Mouse (Mus musculus): ENCODE measurements around the gene Vwa7.

The Vwa7 gene

DNA sequence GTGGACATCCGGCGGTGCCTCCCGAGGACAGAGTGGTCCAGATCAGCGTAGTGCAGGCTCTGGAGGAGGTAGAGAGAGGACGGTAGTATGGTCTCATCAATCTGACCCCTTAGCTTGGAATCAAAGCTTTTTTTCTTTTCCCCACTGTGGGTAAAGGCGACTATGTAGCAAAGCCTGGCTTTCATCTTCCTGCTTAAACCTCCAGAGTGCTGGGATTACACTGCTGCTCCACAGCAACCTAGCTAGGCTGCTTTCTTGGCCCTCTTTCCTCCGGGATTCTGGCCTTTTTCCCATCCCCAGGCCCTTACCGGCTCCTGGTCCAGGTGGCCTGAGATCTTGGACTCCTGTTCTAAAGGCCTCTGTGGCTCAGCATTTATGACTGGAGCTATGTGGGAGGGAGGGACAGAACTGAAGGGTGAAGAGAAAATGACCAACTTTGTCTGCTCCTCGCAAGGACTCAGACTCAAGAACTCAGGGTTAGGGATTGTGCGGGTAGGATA is 48.0 kb downstream of the Vwa7 start:
- DNase-seq (ENCODE audit: low spot score), result no peak

DNA sequence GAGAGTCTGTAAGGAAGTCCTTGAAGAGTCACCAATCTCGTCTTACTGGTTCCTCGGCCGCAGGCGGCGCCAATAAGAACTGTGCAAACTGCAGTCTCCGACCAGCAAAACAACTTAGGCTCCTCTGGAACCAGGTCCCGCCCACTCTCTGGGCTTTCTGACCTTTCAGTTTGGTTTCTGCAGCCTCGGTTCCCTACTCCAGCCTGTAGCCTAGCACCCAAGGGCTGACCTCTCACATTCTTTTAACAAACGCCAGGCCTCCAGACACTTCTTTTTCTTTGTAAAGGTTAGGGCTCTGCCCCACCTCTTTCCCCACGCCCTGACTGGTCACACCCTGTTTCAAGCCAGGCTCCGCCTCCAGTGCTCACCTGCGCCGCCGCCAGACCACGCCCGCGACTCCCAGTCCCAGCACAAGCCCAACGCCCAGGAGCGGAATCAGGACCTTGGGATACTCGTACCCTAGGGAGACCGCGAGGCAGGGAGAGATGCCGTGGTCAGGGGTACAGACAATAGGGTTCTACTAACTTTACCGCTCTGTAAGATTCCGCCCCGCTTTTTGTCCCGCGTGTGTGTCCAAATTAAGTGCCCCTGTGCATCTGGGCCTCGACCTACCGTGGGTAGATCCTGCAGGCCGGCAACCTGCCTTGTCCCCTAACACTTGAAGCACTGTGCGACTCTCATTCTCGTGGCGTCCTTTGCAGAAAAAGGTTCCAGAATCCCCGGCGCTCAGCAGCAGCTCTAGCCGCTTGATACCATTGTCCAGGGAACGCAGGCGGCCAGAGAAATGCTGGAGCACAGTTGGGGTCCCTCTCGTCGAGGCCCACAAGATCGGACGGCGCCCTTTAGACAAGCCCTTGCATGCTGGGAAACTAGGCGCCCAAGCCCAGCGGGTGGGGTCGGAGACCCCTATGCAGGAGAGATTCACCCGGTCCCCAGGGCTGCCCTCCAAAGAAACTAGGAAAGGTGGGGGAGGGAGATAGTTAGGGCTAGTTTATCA is 48.9 kb downstream of the Vwa7 start, which contains the start of gene Ly6g6c:
TSS of gene Ly6g6c (plus strand) at position 438 of the 997 bp plus-strand sequence.
- DNase-seq (ENCODE audit: low spot score), result no peak

DNA sequence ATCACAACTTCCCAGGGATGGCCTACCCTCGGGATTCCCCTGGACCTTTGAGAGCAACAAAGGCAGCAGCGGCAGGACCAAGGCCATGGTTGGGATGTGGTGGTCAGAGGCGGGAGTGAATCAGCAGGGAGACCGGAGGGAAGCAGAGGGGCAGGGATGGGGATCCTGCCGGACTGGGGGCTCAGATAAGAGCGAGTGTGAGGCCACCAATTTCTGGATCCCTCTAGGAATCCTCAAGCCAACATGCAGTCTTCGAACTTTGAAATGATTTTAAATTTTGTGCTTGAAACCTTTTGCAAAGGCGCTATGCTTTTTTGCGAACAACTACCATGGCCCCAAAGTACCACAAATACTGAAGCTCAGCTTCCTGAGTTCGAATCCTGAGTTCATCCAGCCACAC is 49.7 kb downstream of the Vwa7 start, which contains the start of gene Mpig6b:
TSS of gene Mpig6b (minus strand) at position 101 of the 400 bp plus-strand sequence.
- no peak for DNase-seq (ENCODE audit: low spot score)

DNA sequence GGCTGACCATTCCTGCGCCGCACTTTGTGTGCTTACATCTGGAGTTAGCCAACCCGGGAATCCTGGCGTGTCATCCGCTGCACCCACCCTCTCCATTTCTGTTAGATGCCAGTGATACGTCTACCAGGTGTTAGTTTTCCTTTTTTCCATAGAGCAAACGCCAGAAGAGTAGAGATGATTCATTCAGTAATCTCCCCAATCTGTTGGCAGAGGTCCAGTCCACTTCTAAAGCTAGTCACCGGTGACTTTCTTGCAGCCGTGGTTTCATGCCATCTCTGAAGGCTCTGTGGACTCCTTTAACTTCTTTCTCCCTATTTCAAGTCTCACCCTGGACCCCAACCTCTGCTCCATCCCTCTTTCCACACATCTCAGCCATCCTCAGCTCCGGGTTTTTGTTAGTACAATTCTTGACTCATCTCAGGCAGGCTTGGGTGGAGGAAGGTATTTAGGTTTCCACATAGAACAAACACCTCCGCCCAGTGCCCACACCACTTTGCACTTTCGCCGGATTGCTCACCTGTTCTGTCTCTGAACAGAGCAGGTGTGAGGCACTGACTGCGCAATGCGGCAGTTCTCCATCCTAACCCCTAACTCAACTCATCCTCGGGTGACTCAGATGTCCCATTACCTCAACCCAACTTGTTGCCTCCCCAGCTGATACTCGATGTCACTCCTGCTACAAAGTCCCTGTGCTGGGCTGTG is 52.0 kb downstream of the Vwa7 start:
- no peak for DNase-seq (ENCODE audit: low spot score)

DNA sequence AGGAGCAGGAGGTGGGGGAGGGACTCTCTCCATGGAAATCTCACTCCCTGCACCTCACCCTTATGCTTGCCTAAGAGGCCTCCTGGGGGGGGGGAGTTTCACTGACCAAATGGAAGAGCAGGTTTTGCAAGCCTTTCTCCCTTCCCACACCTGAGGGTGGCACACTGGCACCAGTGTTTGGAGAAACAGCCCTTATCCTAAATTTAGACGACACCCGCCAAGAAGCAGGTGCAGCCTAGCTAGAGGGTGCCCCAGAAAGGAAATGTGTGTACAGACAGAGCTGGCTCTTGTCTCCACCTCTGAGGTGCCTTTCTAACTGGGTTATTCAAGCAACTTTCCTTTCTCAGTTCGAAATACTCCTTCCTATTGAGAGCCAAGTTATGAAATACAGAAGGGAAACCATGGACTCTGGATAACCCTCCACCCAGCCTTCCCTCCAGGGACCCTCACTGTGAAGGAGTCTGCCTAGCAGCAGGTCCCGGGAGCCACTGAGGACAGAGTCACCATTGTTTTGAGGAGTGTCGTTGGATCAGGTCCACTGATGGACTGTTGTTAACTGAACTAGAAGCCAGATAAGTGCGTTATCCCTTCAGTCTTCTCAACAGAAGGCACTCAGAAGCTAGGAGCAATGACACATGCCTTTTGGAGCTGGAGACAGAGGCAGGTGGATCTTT is 54.3 kb downstream of the Vwa7 start:
- DNase-seq (ENCODE audit: low spot score), result no peak

DNA sequence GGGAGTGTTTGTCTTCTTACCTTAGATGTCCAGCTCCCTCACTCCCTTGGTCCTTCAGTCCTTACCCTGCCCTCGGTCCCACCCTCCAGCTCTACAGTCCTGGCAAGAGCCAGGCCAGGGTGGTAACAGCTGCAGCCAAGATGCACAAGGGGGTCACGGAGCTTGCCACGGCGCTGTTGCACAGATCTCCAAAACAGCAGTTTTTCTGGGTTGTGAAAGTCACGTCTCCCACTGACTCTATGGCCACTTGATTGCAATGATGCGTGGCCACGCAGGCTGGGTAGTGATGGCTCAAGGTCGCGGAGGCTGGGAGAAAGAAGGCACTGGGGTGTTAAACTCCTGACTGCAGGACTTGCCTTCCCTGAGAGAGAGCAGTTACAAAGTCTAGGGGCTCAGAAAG is 55.1 kb downstream of the Vwa7 start:
- DNase-seq (ENCODE audit: low spot score), result no peak

DNA sequence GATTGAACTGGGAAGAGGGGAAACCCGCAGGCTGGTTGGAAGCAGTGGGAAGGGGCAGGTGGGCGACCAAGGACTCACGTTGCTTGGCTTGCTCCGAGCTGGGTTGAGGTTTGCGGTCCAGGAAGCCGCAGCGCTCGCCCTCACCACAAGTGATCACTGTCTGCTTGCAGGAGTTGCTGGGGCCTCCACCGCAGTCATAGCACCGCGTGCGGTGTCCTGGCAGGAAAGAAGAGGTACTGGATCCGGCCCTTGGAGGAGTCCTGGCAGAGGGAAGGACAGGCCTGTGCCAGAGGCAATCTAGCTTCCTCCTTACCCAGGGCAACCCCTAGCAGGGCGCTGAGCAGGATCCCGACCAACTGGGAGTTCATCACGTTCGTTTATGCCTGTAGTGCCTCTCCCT is 57.7 kb downstream of the Vwa7 start:
- DNase-seq (ENCODE audit: low spot score), result no peak
